Mouse (Mus musculus) T-cell, adult 66 days (primary cell): ENCODE results near the gene Gm17617. TPM values are rescaled to one million over a fixed set of nuclear protein-coding genes. Genes with fewer than 3 reads are reported as not detected.

Source experiments
- total RNA-seq, 2 experiments: library from RNA; stranded (reverse); gene quantifications; 3 replicates in 1 of 2; 4 replicates in 1 of 2; pipeline ENCODE4 v1.2.4; 2023

The Gm17617 gene
- not detected for total RNA-seq

GRCm38 (mm10) chr13:55133448-55133847, at the start of gene Gm17617:
Gene Gm17617 (minus strand): TSS chr13:55133548.

GRCm38 (mm10) chr13:55152621-55153415, 19.5 kb upstream of the Gm17617 start, which contains the start of gene Fgfr4:
Gene Fgfr4 (plus strand): TSS chr13:55152640.

GRCm38 (mm10) chr13:55105045-55105952, 28.0 kb downstream of the Gm17617 start, which contains the start of gene Zfp346:
Gene Zfp346 (plus strand): TSS chr13:55105311.

GRCm38 (mm10) chr13:55099726-55100478, 33.4 kb downstream of the Gm17617 start, which contains the start of gene Uimc1:
Gene Uimc1 (minus strand): TSS chr13:55100300.

Other genes starting within 250 kb of the Gm17617 start
- 1 to 10 TPM; 1.2 to 4.3 TPM for gene Unc5a, start 184.1 kb downstream of the Gm17617 start, total RNA-seq
- 1 to 10 TPM; 2.0 to 3.9 TPM for gene Hk3, start 112.2 kb downstream of the Gm17617 start, total RNA-seq
- 10 to 100 TPM; 72.1 to 73.5 TPM for gene Uimc1, start 33.2 kb downstream of the Gm17617 start, total RNA-seq
- gene Zfp346, start 28.2 kb downstream of the Gm17617 start, total RNA-seq = 10 to 100 TPM; 31.8 to 34.8 TPM
- not detected for gene Fgfr4, start 19.1 kb upstream of the Gm17617 start, total RNA-seq
- 100 to 1,000 TPM; 183 to 190 TPM for gene Nsd1, start 76.2 kb upstream of the Gm17617 start, total RNA-seq
- 100 to 1,000 TPM; 166 to 174 TPM for gene Prelid1, start 187.0 kb upstream of the Gm17617 start, total RNA-seq
- 10 to 100 TPM; 49.3 to 51.2 TPM for gene Rab24, start 188.4 kb upstream of the Gm17617 start, total RNA-seq
- 1 to 10 TPM in 1 of 2 experiments, not detected in 1; 2.2 TPM for gene Mxd3, start 196.3 kb upstream of the Gm17617 start, total RNA-seq
- gene Lman2, start 229.2 kb upstream of the Gm17617 start, total RNA-seq = 100 to 1,000 TPM; 113 to 118 TPM
- 10 to 100 TPM; 85.9 to 93.2 TPM for gene Rgs14, start 236.2 kb upstream of the Gm17617 start, total RNA-seq